Mouse (Mus musculus): Measurements from ENCODE around the gene Gm20388. TPM values are rescaled to one million over a fixed set of nuclear protein-coding genes. Genes with fewer than 3 reads are reported as not detected.

The Gm20388 gene
- polyA plus RNA-seq, 1 experiment from 2014 or later = not detected

DNA sequence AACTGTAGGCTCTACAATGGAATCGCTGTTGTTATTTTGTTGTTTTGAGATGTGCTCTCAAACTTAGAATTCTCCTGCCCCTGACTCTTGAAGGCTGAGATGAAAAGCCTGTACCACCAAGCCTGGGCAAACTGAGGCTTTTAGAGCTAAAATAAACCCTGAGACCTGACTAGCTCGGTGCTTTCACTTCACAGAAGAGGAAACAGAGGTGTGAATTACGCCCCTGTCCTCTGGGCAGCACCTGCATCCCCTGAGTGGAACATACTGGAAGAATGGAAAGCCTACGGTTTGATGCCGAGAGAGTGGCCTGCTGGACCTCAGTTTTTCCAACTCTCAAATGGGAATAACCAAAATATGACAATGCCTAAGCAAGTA, 814.9 kb downstream of the Gm20388 start:
- H3K27ac ChIP-seq (replicated peaks) = no peak overlapping the region
- no peak overlapping the region for H3K4me3 ChIP-seq
- H3K36me3 ChIP-seq = no peaks in the 10 kb centered on the region
- no peak for ATAC-seq (ENCODE audit: extremely low read depth, insufficient number of reproducible peaks, low FRiP score, low TSS enrichment)
- H3K9ac ChIP-seq = no peak overlapping the region
- 65% methylated on average over 5 of the region's 5 CpGs for WGBS
- H3K4me2 ChIP-seq = no peak overlapping the region
- H3K9me3 ChIP-seq = peaks cover 8% of the 10 kb centered on the region
- H3K4me1 ChIP-seq = 0 out of 2 replicates have a peak, but pooled peaks cover 3% of the 10 kb centered on the region
- peaks cover 17% of the 10 kb centered on the region for H3K27me3 ChIP-seq (replicated peaks)

DNA sequence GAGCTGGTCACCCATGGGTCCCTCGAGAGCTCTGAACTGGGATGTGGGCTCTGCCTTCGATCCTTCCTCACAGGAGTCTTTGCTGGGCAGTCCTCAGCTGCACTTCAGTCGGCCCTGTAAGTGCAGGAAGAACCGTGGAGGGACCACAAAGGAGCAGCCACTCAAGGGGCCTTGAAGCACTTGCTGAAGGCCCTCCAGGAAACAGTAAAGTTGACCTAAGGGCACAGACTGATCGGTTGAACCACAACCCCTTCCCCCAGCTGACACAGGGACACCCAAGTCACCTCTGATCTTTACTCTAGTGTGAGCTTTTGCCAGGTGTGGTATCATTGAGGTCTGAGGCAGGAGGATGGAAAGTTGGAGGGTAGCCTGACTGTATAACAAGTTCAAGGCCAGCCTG, 815.4 kb downstream of the Gm20388 start:
- Histone ChIP-seq H3K27ac (replicated peaks) (no peak overlapping the region), H3K27me3 (replicated peaks) (peaks cover 19% of the 10 kb centered on the region), H3K36me3 (no peaks in the 10 kb centered on the region), H3K4me2 (no peak overlapping the region), H3K9me3 (peaks cover 8% of the 10 kb centered on the region), H3K9ac (no peak overlapping the region), H3K4me1 (0 out of 2 replicates have a peak, but pooled peaks cover 3% of the 10 kb centered on the region), H3K4me3 (no peak overlapping the region)
- WGBS = 66% methylated on average over 5 of the region's 5 CpGs
- ATAC-seq (ENCODE audit: extremely low read depth, insufficient number of reproducible peaks, low FRiP score, low TSS enrichment) = no peak

DNA sequence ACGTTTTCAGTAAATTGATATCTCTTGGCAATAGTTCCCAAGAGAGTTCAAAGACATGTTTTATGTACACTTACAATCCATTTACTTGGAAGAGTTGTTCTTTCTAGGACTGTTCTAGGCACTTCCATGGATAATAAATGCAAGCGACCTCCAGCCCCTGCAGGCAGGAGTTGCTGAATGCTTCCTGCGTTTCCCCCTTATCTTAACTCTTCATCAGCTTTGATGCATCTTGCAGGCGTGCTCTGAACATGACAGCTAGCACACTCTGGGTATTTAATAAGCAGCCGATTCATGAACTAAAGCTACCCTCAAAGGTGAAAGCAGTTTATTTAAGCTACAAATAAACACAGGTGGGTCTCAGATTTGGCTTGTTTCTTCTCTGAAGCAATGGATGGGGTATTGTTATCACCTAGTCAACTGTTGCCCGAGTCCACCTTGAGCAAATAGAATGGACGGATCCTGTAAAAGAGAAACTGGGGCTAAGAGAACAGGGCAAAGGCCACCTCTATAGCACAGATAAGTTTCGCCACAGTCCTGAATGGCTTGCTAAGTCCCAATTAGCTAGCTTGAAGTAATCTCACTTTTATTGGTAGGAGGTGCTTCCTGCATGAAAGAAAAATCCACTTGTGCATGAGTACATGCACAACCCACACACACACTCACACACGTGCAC, 818.0 kb downstream of the Gm20388 start:
- WGBS = 60% methylated on average over 9 of the region's 9 CpGs
- 0 out of 2 replicates have a peak, but pooled peaks cover 3% of the 10 kb centered on the region for H3K4me1 ChIP-seq

DNA sequence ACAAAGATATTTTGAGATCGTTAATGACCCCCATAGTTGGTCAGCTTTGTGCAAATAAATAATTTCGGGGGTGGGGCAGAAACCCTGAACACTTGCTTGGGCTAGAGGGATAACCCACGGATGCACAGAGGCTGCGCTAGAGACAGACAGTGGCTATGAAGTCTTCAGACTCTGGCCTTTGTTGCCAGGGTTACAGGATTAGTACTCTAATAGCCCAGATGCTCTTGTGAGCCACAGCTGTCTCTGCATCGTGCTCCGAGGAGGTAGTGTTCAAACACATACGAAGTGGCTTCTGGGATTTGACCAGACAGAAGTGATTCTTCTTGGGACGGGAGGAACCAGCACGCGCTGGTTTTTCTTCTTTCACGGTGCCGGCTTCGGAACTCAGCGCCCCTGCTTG, 820.9 kb downstream of the Gm20388 start:
- Histone ChIP-seq H3K4me3 (no peak overlapping the region), H3K36me3 (no peaks in the 10 kb centered on the region), H3K4me2 (no peak overlapping the region), H3K9me3 (no peaks in the 10 kb centered on the region), H3K27ac (replicated peaks) (no peak overlapping the region), H3K9ac (no peak overlapping the region), H3K4me1 (peaks cover 7% of the 10 kb centered on the region), H3K27me3 (replicated peaks) (peaks cover 67% of the 10 kb centered on the region)
- no peak for ATAC-seq (ENCODE audit: extremely low read depth, insufficient number of reproducible peaks, low FRiP score, low TSS enrichment)
- WGBS = 45% methylated on average over 14 of the region's 14 CpGs

More for the DNA sequence above, 818.0 kb downstream of the Gm20388 start:
- no peak overlapping the region for H3K4me2 ChIP-seq
- H3K27ac ChIP-seq (replicated peaks) = no peak overlapping the region
- H3K9me3 ChIP-seq = peaks cover 3% of the 10 kb centered on the region
- peaks cover 42% of the 10 kb centered on the region for H3K27me3 ChIP-seq (replicated peaks)
- no peak overlapping the region for H3K4me3 ChIP-seq
- no peaks in the 10 kb centered on the region for H3K36me3 ChIP-seq
- H3K9ac ChIP-seq = no peak overlapping the region
- ATAC-seq (ENCODE audit: extremely low read depth, insufficient number of reproducible peaks, low FRiP score, low TSS enrichment) = no peak

DNA sequence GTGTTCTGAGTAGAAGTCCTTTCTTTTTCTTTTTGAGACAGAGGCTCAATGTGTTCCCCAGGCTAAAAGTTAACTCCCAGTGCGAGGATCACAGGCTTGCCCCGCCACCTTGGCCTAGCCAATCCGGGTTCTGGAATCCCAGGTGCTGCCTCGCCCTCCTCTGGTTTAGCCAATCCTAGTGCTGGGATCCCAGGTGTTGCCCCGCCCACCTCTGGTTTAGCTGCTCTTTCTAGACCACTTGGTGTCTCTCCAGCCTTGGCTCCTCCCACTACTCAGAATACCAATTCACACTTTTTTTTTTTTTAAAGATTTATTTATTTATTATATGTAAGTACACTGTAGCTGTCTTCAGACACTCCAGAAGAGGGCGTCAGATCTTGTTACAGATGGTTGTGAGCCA, 821.4 kb downstream of the Gm20388 start:
- Histone ChIP-seq H3K9ac (no peak overlapping the region), H3K4me3 (no peak overlapping the region), H3K4me2 (no peak overlapping the region), H3K27me3 (replicated peaks) (peaks cover 72% of the 10 kb centered on the region), H3K9me3 (no peaks in the 10 kb centered on the region), H3K4me1 (peaks cover 9% of the 10 kb centered on the region), H3K36me3 (no peaks in the 10 kb centered on the region), H3K27ac (replicated peaks) (no peak overlapping the region)
- 50% methylated on average over 6 of the region's 6 CpGs for WGBS
- no peak for ATAC-seq (ENCODE audit: extremely low read depth, insufficient number of reproducible peaks, low FRiP score, low TSS enrichment)

DNA sequence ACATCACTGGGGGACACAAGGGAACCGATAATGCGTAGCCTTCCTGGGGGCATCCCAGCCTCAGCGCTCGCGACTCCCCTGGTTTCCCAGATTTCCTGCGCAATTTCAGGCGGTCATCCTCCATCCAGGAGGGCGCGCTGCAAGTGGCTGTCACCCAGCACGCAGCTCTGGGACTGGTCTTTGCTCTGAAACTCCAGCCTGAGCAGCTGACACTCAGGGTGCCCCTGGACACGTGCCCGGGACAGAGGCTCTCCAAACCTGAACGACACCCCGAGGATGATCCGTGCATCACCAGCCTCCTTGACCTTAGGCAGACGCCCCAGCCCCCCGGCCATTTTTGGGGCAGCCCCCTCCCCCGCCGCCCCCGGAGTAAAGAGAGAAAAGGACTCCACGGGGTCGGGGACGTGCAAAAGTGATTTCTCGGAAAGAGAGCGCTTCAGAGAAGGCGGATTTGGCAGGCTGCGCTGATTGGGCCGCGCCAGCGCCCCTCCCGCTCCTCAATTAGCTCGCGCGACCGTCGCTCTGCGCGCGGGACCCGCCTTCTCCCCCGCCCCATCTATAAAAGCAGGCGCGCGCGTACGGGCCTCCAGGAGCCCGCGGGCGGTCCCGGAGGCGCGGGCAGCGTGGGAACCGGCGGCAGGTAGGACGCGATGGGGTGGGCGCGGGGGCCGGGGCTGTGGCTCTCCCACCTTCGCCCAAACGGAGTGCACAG, 825.3 kb downstream of the Gm20388 start, which contains the start of gene Irf8:
TSS of gene Irf8 (plus strand) at position 589 of the 712 bp plus-strand sequence.
- peak within 1 kb of the TSS; percentile 95 for H3K4me2 ChIP-seq
- H3K4me3 ChIP-seq = peak within 1 kb of the TSS; percentile 60
- WGBS = under 1% methylated on average over 61 of the region's 62 CpGs
- H3K27me3 ChIP-seq (replicated peaks) = peaks cover 86% of the 10 kb centered on the region
- no peaks in the 10 kb centered on the region for H3K36me3 ChIP-seq
- H3K9ac ChIP-seq = peak within 1 kb of the TSS; percentile 79
- no peaks in the 10 kb centered on the region for H3K9me3 ChIP-seq
- peaks cover 9% of the 10 kb centered on the region for H3K4me1 ChIP-seq
- peak; percentile 69; the same call in 1 of the 2 replicates for ATAC-seq (ENCODE audit: extremely low read depth, insufficient number of reproducible peaks, low FRiP score, low TSS enrichment)
- no peak within 1 kb of the TSS for H3K27ac ChIP-seq (replicated peaks)

DNA sequence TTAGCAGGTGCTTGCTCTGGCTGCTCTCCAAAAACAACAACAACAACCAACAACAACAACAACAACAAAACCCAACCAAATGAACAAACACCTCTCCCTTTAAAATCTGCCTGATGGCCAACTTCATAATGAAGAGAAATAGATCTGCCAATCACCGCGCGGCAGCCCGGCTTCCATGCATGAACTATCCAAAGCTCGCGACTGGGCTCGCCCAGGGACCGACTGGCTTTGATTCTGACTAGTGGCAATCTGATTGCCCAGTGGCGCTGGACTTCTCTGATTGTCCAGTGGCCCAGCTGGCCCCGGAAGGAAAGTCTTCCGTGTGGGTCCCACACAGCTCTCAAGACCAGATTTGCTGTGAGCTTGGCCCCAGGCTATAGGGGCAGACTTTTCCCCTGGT, 825.8 kb downstream of the Gm20388 start:
- H3K4me2 ChIP-seq = peak overlapping the region; percentile 95
- H3K27ac ChIP-seq (replicated peaks) = no peak overlapping the region
- WGBS = 3% methylated on average over 11 of the region's 11 CpGs
- peaks cover 9% of the 10 kb centered on the region for H3K4me1 ChIP-seq
- H3K4me3 ChIP-seq = peak overlapping the region; percentile 60
- H3K9me3 ChIP-seq = no peaks in the 10 kb centered on the region
- ATAC-seq (ENCODE audit: extremely low read depth, insufficient number of reproducible peaks, low FRiP score, low TSS enrichment) = no peak
- H3K9ac ChIP-seq = peak overlapping the region; percentile 79
- peaks cover 85% of the 10 kb centered on the region for H3K27me3 ChIP-seq (replicated peaks)
- H3K36me3 ChIP-seq = no peaks in the 10 kb centered on the region

DNA sequence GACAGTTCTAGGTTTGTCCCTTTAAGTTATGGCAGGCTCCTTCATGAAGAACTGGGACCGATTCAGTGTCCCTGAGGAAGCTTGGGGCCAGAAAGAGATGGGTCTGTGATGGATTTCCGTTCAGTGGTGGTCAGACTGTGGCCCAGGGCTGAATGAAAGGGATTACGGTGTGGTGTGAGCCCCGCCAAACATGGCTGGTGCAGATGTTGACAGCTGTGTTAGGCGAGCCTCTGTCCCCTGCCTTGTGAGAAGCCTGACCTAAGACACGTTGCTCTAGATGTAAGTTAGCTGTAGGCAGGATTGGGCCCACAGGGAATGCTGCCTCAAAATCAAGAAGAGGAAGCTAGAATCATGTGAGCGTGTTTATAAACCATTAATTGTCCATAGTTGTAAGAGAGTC, 826.5 kb downstream of the Gm20388 start:
- Histone ChIP-seq H3K9ac (no peak overlapping the region), H3K4me2 (peak overlapping the region; percentile 95), H3K4me3 (peak overlapping the region; percentile 60), H3K36me3 (no peaks in the 10 kb centered on the region), H3K27me3 (replicated peaks) (peaks cover 85% of the 10 kb centered on the region), H3K9me3 (no peaks in the 10 kb centered on the region), H3K4me1 (peaks cover 9% of the 10 kb centered on the region), H3K27ac (replicated peaks) (no peak overlapping the region)
- ATAC-seq (ENCODE audit: extremely low read depth, insufficient number of reproducible peaks, low FRiP score, low TSS enrichment) = no peak
- WGBS = 51% methylated on average over 7 of the region's 7 CpGs

DNA sequence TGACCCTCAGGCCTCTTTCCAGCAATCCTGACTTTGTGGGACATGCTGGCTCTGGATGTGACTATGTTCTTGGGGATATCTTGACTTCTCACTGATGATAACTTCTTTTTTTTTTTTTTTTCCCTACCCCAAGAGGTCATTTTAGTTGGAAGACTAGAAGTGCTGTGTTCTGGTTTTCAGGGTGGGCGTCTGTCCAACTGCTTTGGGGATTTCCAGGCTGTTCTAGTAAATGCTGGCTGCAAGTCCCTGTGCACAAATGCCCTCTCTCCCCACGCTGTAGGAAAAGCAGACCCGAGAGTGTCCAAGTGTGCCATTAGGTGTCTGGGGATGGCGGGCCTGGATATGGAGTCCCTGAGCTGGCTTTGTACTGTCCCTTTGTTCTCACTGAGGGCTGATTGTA, 828.1 kb downstream of the Gm20388 start:
- Histone ChIP-seq H3K4me3 (no peak overlapping the region), H3K9me3 (no peaks in the 10 kb centered on the region), H3K36me3 (no peaks in the 10 kb centered on the region), H3K4me1 (peaks cover 20% of the 10 kb centered on the region), H3K4me2 (peak overlapping the region; percentile 22), H3K27ac (replicated peaks) (no peak overlapping the region), H3K27me3 (replicated peaks) (peaks cover 71% of the 10 kb centered on the region), H3K9ac (no peak overlapping the region)
- no peak for ATAC-seq (ENCODE audit: extremely low read depth, insufficient number of reproducible peaks, low FRiP score, low TSS enrichment)
- WGBS = 68% methylated on average over 4 of the region's 4 CpGs

DNA sequence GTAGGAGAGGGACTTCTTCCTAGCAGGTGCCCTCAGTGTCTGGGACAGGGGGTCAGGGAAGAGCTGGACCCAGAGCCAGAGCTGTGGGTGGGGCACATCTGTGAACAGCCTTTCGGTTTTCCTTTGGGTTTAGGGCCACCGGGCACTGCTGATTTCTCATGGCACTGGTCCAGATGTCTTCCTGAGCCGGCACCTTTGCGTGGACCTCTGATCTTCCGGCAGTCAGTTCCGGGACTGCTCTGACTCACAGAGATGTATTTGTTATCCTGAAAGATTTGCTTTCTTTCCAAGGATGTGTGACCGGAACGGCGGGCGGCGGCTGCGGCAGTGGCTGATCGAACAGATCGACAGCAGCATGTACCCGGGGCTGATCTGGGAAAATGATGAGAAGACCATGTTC, 828.9 kb downstream of the Gm20388 start:
- Histone ChIP-seq H3K27ac (replicated peaks) (no peak overlapping the region), H3K4me3 (no peak overlapping the region), H3K9ac (no peak overlapping the region; the same call in 1 of the 2 replicates), H3K36me3 (no peaks in the 10 kb centered on the region), H3K27me3 (replicated peaks) (peaks cover 63% of the 10 kb centered on the region), H3K4me1 (peaks cover 27% of the 10 kb centered on the region), H3K4me2 (peak overlapping the region; percentile 22), H3K9me3 (no peaks in the 10 kb centered on the region)
- ATAC-seq (ENCODE audit: extremely low read depth, insufficient number of reproducible peaks, low FRiP score, low TSS enrichment) = no peak
- 62% methylated on average over 15 of the region's 15 CpGs for WGBS

DNA sequence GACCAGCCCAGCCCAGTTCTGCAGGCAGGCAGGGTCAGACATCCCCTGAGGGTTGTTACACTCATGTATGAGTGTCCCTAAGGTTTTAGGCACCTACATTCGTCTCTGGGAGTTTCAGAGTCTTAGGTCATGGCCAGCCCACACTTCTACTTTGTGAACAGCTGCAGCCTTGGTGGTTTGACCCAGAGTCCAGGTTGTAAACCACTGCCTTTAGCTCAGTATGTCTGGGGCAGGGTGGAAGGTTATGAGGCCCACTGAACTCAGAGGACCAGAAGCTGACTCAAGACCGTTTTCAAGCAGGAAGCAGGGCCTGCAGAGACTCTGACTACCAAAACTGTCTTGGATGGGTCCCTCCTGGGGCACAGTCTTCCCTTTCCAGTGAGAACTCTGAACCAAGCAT, 829.9 kb downstream of the Gm20388 start:
- ATAC-seq (ENCODE audit: extremely low read depth, insufficient number of reproducible peaks, low FRiP score, low TSS enrichment) = no peak

More for the DNA sequence above, 829.9 kb downstream of the Gm20388 start:
- no peak overlapping the region for H3K4me2 ChIP-seq
- no peaks in the 10 kb centered on the region for H3K36me3 ChIP-seq
- H3K4me1 ChIP-seq = peaks cover 25% of the 10 kb centered on the region
- H3K4me3 ChIP-seq = no peak overlapping the region
- no peak overlapping the region for H3K27ac ChIP-seq (replicated peaks)
- H3K27me3 ChIP-seq (replicated peaks) = peaks cover 53% of the 10 kb centered on the region
- WGBS = 55% methylated on average over 2 of the region's 2 CpGs
- H3K9me3 ChIP-seq = no peaks in the 10 kb centered on the region
- H3K9ac ChIP-seq = no peak overlapping the region

All from heart, embryonic 13.5 days (tissue).